Mouse (Mus musculus): Measurements from ENCODE around the gene Bcar3. TPM values are rescaled to one million over a fixed set of nuclear protein-coding genes. Genes with fewer than 3 reads are reported as not detected.

Bcar3 gene
- total RNA-seq, 2 experiments from 2014 or later, result 9.3 to 10.0 TPM

DNA sequence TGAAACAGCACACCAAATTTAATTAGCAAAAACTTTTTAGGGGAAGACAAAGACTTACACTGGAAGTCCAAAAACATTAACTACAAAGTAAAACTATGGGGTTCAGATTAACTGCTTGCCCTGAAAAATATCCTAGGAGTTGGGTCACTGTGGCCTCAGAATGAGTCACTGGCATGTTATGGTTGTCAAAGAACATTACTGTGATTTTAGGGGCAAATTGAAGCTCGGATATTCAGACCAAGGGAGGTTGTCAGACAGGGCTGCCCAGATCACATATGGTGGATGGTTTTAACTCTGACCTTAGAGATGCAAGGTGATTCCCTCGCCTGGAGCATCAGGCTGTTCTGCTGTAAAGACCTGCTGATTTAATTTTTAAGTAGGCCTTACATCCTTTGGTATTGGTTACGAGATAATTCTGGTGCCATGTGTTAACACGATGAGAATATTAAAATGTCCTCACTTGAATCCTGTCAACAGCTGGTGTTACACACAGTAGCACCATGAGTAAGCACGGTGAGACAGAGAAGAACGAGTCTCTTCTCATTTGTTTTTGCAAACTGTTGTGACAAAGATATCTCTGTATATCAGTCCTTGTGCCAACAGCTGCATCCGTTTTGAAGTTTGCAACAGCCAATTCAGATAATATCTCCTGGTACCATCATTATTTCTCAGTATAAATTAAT is 144.3 kb downstream of the Bcar3 start:
- intact Hi-C loops (cut with DNase I), result no loop called here
- no peak for DNase-seq

DNA sequence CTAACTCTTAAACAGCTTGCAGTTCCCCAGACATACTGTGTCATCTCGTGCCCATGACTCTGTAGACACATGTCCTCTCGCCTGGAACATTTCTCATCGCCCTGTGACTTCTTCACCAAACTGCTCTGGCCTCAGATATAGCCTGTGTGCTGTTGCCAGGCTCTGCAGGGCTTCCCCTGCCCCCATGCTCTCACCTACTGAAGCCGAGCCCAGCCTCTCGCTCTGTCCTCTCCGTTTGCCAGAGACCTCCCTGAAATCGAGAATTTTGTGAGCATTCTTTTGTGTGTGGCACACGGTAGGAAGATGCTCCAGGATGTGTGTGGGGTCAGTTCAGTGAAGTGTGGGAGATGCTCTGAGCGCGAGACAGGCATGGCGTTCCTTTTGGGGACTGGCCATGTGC is 151.8 kb downstream of the Bcar3 start:
- intact Hi-C loops (cut with DNase I), result no loop called here
- DNase-seq, result no peak

DNA sequence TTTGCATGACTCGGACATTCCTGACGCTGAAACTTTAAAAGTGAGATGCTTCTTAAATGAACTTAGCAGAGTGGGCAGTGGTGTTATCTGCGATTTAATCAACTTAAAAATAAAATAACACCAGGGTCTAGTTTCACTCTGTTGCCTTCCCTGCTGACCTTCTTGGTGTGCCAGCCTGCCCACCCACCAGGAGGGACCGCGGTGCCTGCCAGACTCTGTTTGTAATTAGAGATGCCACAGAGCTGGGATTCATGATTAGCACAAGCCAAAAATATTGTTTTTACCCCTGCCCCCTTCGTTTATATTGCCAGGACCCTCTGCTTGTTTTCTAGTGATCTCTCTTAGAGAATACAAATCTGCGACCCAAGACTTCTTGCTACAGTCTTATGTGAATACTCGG is 152.7 kb downstream of the Bcar3 start:
- intact Hi-C loops (cut with DNase I), result no loop called here
- no peak for DNase-seq

- DNase-seq, result no peak
- intact Hi-C loops (cut with DNase I), result no loop called here
Observed at GRCm38 (mm10) chr3:122448196-122448595, 154.3 kb downstream of the Bcar3 start.

GRCm38 (mm10) chr3:122450041-122450440 is 156.1 kb downstream of the Bcar3 start:
- no peak for DNase-seq
- intact Hi-C loops (cut with DNase I), result no loop called here

GRCm38 (mm10) chr3:122453875-122454274 is 159.9 kb downstream of the Bcar3 start:
- intact Hi-C loops (cut with DNase I), result no loop called here
- DNase-seq, result no peak

DNA sequence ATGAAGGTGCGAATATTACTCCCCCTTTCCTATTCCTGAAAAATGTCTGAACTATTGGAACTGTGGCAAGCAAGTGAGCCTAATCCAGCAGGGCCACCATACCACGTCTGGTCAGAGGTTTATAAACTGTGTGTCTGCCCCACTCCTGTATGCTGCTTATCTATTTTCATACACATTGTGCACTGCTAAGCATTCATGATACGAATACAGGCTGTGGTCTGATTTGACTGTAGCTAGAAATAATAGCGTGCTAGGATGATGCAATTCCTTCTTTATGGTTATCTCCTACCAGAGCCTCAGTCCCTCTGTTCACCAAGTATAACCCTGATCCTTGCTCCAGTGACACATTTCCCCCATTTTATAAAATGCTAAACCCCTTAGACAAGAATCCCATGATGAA is 162.2 kb downstream of the Bcar3 start:
- DNase-seq, result no peak
- intact Hi-C loops (cut with DNase I), result no loop called here

GRCm38 (mm10) chr3:122456807-122457206 is 162.9 kb downstream of the Bcar3 start:
- intact Hi-C loops (cut with DNase I), result no loop called here
- no peak for DNase-seq

- intact Hi-C loops (cut with DNase I), result no loop called here
Observed at GRCm38 (mm10) chr3:122457723-122458122, 163.8 kb downstream of the Bcar3 start.

DNA sequence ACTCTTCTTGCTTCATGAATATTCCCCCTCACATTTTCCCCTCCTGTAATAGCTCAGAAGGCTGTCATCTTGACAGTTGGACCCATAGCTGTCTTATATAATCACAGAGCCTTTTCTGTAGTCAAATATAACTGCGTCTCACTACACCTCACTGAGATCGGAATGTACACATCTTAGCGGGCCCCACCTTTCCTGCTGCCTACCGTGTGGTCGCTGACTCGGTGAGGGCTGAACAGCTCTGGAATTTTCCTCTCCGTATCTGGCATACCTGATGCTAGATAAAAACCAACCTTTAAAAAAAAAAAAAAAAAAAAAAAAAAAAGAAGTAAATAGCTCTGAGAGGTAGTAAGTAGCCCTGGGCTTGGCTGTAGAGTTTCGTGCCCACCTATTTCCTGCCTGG is 164.8 kb downstream of the Bcar3 start:
- DNase-seq, result no peak
- intact Hi-C loops (cut with DNase I), result no loop called here

More at GRCm38 (mm10) chr3:122457723-122458122, 163.8 kb downstream of the Bcar3 start:
- no peak for DNase-seq

DNA sequence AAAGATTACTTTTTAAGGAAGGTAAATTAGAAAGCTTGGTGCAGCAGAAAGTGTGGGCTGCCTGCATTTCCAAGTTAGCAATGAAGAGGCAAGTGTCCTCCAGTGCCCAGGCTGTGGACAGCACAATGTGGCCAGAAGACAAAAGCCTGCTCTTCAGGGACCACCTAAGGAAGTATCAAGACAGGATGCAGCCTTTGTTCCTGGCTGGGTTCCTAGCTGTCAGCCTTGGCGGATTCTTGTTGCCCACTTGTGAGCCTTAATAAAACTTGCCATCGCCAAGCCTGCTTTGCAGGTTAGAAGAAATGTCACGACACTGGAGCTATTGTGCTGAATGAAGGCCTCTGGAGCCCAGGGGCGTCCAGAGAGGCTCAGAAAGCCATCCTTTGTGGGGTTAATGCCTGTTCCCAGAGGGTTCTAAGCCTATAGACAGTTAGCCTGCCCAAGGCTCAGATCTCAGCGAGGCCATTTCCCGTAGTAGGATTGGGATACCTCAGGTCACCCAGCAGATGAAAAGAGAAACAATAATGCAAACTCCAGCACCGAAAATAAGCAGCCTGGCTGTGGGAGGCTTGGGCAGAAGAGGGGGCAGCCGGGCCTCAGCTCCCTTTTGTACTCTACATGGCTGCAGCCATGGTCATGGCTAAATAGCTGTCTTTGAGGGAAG is 167.0 kb downstream of the Bcar3 start:
- intact Hi-C loops (cut with DNase I), result loop anchor here (10.0 kb wide), 1 partner anchor 296 kb away; no protein-coding TSS in a partner anchor
- no peak for DNase-seq

GRCm38 (mm10) chr3:122461512-122461881 is 167.6 kb downstream of the Bcar3 start:
- intact Hi-C loops (cut with DNase I), result loop anchor here (10.0 kb wide), 1 partner anchor 297 kb away; no protein-coding TSS in a partner anchor

GRCm38 (mm10) chr3:122461932-122462871 is 168.3 kb downstream of the Bcar3 start:
- intact Hi-C loops (cut with DNase I), result loop anchor here (10.0 kb wide), 1 partner anchor 297 kb away; no protein-coding TSS in a partner anchor
- peak; percentile 58 to 66 for DNase-seq

More at GRCm38 (mm10) chr3:122461512-122461881, 167.6 kb downstream of the Bcar3 start:
- DNase-seq, result no peak

GRCm38 (mm10) chr3:122463166-122463565 is 169.2 kb downstream of the Bcar3 start:
- intact Hi-C loops (cut with DNase I), result loop anchor here (10.0 kb wide), 1 partner anchor 298 kb away; no protein-coding TSS in a partner anchor
- DNase-seq, result no peak

DNA sequence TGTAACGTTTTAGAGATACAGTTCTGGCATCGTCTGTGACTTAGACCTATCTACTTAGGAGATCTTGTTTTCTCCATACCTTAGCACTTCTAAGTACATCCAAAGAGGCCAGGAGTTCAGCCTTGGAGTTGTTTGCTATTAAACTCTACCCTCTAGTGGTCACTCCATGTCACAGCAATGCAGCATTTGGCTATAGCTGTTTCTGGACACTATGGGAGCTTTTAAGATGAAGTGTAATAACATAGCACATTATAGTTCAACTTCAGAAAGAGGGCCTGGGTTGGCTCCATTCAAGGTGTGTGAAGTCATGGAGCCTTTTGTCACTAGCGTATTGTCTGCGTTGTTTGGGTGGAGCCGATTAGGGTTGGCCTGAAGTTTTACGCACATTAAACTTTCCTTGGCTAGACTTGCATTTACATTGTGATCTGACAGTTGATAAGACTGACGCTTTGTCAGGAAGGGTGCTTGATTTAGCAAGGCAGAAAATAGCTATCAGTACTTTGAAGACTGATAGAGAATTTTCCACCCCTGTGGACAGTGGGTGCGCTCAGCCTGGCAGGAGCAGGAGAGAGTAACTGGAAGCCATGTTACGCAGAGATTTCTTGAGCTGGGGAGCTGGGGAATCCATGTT is 172.3 kb downstream of the Bcar3 start:
- intact Hi-C loops (cut with DNase I), result loop anchor here (1.0 to 10.0 kb wide), 5 partner anchors 45 to 579 kb away; no protein-coding TSS in a partner anchor
- peak; percentile 69 to 76 for DNase-seq

DNA sequence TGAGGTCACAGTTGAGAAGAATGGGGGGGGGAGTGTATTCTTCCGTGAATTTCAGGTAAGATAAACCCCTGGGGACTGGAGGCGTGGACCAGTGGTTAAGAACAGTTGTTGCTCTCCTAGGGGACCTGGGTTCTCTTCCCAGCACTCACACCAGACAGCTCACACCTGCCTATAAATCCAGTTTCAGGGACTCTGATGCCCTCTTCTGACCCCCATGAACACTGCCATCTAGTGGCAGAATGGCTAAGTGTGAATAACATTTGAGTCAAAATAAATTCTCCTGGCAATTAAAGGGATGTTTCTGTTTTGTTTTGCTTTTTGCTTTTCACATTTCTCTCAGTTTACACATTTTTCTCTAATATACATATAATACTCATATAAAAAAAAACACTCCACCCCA is 174.0 kb downstream of the Bcar3 start:
- intact Hi-C loops (cut with DNase I), result loop anchor here (2.0 to 10.0 kb wide), 4 partner anchors 47 to 581 kb away; no protein-coding TSS in a partner anchor
- DNase-seq, result peak in 1 of 2 experiments; percentile 35

DNA sequence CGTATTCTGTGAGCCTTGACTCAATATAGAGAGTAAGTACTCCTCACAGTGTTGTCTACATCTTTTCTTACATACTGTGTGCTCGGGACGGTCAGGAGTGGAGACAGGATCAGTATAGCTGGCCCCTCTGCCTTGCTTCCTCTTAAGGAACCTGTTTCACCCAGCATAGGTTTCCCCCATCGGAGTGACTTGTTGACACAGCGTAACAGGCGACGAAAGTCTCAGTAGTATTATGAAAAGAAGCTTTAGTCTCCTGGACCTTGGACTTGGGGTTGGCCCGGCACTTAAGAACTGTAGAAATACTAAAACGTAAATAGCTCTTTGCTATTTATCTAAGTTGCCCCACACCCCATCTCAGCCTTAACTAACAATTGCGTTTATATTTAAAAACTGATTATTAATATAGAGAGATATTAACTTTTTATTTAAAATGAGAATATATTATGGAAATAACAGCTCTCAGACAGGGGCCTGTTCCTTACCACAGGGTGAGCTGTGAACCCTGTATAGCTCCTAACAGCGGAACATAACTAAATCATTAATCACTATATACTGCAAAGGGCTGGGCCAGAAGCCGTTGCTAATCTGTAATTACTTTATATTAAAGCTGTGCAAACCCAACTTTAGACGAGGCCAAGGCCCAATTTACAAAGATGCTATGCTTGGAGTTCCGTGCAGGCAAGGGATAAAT is 176.5 kb downstream of the Bcar3 start:
- intact Hi-C loops (cut with DNase I), result no loop called here
- no peak for DNase-seq

DNA sequence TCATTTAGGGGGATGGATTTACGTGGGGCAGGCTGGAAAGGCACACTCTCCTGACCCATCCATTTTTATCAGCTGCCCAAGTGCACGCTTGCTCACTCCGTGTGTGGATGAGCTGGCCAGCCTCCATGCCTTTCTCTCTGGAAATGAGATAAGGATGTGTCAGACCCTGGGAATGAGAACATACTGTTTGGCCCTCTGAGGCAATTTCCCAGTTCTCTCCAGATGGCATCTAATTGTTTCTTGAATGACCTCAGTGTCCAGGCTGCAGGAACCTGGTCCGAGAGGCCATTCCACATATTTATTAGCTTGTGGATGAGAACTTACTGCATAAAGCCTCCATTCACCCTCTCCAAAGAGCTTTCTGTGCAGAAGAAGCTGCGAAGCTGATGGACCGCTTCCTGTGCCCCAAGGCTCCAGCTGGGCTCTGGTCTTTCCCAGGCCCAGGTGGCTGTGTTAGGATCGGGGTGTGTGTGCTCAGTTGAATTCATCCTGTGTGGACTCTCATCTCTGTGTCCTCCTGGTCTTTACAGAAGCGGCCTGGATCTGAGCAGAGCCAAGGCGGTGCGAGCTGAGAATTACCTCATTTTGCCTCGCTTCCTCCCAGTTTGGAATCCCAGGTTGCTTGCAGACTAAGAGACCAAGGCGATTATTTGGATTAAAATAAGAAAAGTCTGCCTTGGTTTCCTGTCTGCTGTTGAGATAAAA is 177.2 kb downstream of the Bcar3 start:
- intact Hi-C loops (cut with DNase I), result no loop called here
- no peak for DNase-seq

- intact Hi-C loops (cut with DNase I), result no loop called here
- DNase-seq, result no peak
Observed at GRCm38 (mm10) chr3:122472412-122472811, 178.5 kb downstream of the Bcar3 start.

Data from heart, postnatal 10 days (tissue).